Mouse (Mus musculus) heart, embryonic 10.5 days (tissue): ENCODE measurements at regions not wholly inside any gene's neighbourhood (a gene's known extent, or its start where the extent isn't known, plus 50 kb on each side); places are given as distances from the start of the nearest gene placed in this dataset.
"Not testable (repeated sequence)": the region's sequence is repeated elsewhere in the genome, so short reads cannot be mapped to it uniquely, and the experiment has no call there.

Experiments
- DNase-seq: peaks from one replicate; pipeline ENCODE4 v3.0.0-alpha.2; 2017; ENCODE audit warnings: low spot score
- H3K27ac ChIP-seq: fragments of 300-500 bp; sonication (generic); 2 replicates; pipeline ENCODE4 v1.5.1; 2016; ENCODE audit warnings: mild to moderate bottlenecking
- H3K27me3 ChIP-seq: fragments of 300-500 bp; sonication (generic); 2 replicates; pipeline ENCODE4 v1.6.1; 2016; ENCODE audit warnings: mild to moderate bottlenecking; ENCODE audit not compliant: poor library complexity, insufficient read depth, severe bottlenecking
- H3K36me3 ChIP-seq: fragments of 300-500 bp; sonication (generic); 2 replicates; pipeline ENCODE4 v1.6.1; 2016; ENCODE audit warnings: mild to moderate bottlenecking, moderate library complexity
- H3K4me1 ChIP-seq: fragments of 300-500 bp; sonication (generic); 2 replicates; pipeline ENCODE4 v1.6.1; 2016; ENCODE audit warnings: mild to moderate bottlenecking
- H3K4me3 ChIP-seq: fragments of 300-500 bp; sonication (generic); 2 replicates; pipeline ENCODE4 v1.5.1; 2016; ENCODE audit warnings: mild to moderate bottlenecking, moderate library complexity
- H3K9me3 ChIP-seq: fragments of 300-500 bp; sonication (generic); 2 replicates; pipeline ENCODE4 v1.6.1; 2016; ENCODE audit warnings: mild to moderate bottlenecking, moderate library complexity
- WGBS: fragments of 180-500 bp; shearing (Covaris S2); methylation state at CpG from one replicate; pipeline ENCODE4 v1.1.7; 2016; 5-methylcytosine and 5-hydroxymethylcytosine counted together

DNA sequence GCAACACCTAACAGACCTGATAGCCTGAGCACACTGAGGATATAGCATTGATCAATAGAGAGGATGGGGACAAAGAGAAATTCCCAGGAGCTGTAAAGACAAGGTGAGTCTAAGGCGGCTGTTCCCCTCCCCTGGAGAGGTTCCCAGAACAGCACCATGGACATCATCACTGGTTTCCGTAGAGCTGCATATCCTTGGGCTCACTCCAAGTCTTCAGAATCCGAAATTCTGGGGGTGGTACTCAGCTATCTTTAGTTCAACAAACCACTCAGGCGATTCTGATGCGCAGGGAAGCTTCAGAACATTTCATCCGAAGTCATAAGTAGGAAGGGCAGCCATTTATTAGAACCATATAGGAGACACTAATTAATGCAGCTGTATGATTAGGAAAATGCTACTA, 327.4 kb downstream of the Zpld1 start:
- no peaks in the 10 kb centered on the region for H3K9me3 ChIP-seq
- WGBS, result 81% methylated on average over 6 of the region's 6 CpGs
- H3K4me1 ChIP-seq, result no peaks in the 10 kb centered on the region
- no peaks in the 10 kb centered on the region for H3K36me3 ChIP-seq
- H3K4me3 ChIP-seq, result no peak overlapping the region
- no peak for DNase-seq
- H3K27me3 ChIP-seq, result no peaks in the 10 kb centered on the region
- H3K27ac ChIP-seq, result no peak overlapping the region

- H3K36me3 ChIP-seq, result no peaks in the 10 kb centered on the region
- H3K4me1 ChIP-seq, result no peaks in the 10 kb centered on the region
- H3K4me3 ChIP-seq, result no peak overlapping the region
- 86% methylated on average over 7 of the region's 7 CpGs for WGBS
- no peaks in the 10 kb centered on the region for H3K9me3 ChIP-seq
- DNase-seq, result no peak
- no peaks in the 10 kb centered on the region for H3K27me3 ChIP-seq
- H3K27ac ChIP-seq, result no peak overlapping the region
Measured at GRCm38 (mm10) chr16:54943808-54944315, 353.9 kb downstream of the Zpld1 start.

GRCm38 (mm10) chr16:54928259-54928658, 369.5 kb downstream of the Zpld1 start:
- no peaks in the 10 kb centered on the region for H3K36me3 ChIP-seq
- no peaks in the 10 kb centered on the region for H3K27me3 ChIP-seq
- no peaks in the 10 kb centered on the region for H3K4me1 ChIP-seq
- DNase-seq, result no peak
- no peak overlapping the region for H3K4me3 ChIP-seq
- 74% methylated on average over 3 of the region's 3 CpGs for WGBS
- no peaks in the 10 kb centered on the region for H3K9me3 ChIP-seq
- no peak overlapping the region for H3K27ac ChIP-seq

- no peaks in the 10 kb centered on the region for H3K27me3 ChIP-seq
- no peak overlapping the region for H3K4me3 ChIP-seq
- 89% methylated on average over 4 of the region's 4 CpGs for WGBS
- H3K27ac ChIP-seq, result no peak overlapping the region
- no peak for DNase-seq
- no peaks in the 10 kb centered on the region for H3K9me3 ChIP-seq
- no peaks in the 10 kb centered on the region for H3K4me1 ChIP-seq
- H3K36me3 ChIP-seq, result no peaks in the 10 kb centered on the region
Measured at GRCm38 (mm10) chr16:54902911-54903310, 394.9 kb downstream of the Zpld1 start.

- Histone ChIP-seq H3K4me3 (no peak overlapping the region), H3K9me3 (no peaks in the 10 kb centered on the region), H3K27me3 (no peaks in the 10 kb centered on the region), H3K27ac (no peak overlapping the region), H3K36me3 (no peaks in the 10 kb centered on the region), H3K4me1 (no peaks in the 10 kb centered on the region)
- 70% methylated on average over 1 of the region's 1 CpGs for WGBS
- DNase-seq, result no peak
Measured at GRCm38 (mm10) chr16:54901461-54901860, 396.3 kb downstream of the Zpld1 start.

DNA sequence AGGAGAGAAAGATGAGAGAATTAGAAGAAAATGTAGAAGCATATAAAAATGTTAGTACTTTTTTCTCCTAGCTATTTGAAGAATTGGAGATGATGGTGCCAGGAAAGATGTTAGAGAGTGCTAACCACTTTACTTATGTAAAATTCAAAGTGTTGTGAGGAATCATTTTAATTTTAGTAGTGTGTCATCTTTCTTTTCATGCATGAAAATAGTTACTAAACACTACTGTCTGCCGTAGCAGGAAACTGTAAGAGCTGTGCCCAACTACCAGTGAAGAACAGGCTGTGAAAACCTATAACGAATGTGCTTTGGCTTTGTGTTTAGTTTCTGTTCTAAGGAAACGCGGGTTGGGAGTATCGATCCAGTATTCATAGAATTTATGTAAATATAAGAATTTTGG, 403.1 kb downstream of the Zpld1 start:
- WGBS, result 88% methylated on average over 5 of the region's 5 CpGs
- Histone ChIP-seq H3K36me3 (no peaks in the 10 kb centered on the region), H3K4me1 (no peaks in the 10 kb centered on the region), H3K27ac (no peak overlapping the region), H3K9me3 (no peaks in the 10 kb centered on the region), H3K4me3 (no peak overlapping the region), H3K27me3 (no peaks in the 10 kb centered on the region)
- DNase-seq, result no peak

DNA sequence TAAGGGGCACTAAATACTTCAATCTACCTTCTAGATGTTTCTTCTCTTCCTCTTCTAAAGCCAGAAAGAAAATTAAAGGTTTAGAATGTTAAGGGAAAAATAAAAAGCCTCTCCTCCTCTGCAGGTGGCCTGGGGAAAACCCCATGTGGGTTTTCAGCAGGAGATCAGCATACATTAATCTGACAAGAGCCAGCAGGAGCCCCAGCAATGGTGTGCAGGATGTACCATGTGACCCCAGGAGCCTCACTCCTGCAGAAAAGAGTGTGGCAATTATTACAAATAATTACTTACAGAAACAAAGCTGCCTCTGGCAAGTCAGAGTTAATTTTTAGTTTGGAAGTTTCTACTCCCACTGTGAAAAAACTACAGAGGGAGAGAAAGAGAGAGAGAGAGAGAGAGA, 440.4 kb downstream of the Zpld1 start:
- no peaks in the 10 kb centered on the region for H3K4me1 ChIP-seq
- no peaks in the 10 kb centered on the region for H3K27me3 ChIP-seq
- DNase-seq, result no peak

DNA sequence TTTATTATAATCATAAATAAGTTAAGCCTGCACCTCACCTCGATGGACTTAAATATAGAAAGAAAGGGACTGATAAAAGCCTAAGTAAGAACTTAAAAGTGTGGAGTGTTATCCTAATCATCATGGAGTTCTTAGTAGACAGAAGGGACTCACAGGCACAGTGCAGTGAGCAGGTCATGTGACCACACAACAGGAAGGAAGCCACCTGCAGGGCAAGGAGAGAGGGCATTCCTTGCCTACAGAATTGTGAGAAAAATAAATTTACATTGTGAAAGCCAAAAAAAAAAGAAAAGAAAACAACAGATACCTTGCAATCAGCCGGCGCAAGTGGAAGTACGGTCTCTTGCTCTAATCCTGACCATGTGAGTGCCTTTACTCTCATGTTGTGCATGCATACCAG, 454.8 kb downstream of the Zpld1 start:
- WGBS, result 80% methylated on average over 4 of the region's 4 CpGs
- not testable (repeated sequence) for H3K9me3 ChIP-seq, DNase-seq, H3K4me3 ChIP-seq, H3K36me3 ChIP-seq, H3K4me1 ChIP-seq, H3K27me3 ChIP-seq, H3K27ac ChIP-seq

More for the DNA sequence above, 440.4 kb downstream of the Zpld1 start:
- H3K27ac ChIP-seq, result no peak overlapping the region
- no peak overlapping the region for H3K4me3 ChIP-seq
- no peaks in the 10 kb centered on the region for H3K36me3 ChIP-seq
- H3K9me3 ChIP-seq, result no peaks in the 10 kb centered on the region
